Mouse (Mus musculus) neural tube, embryonic 11.5 days (tissue): ENCODE measurements at regions not wholly inside any gene's neighbourhood (a gene's known extent, or its start where the extent isn't known, plus 50 kb on each side); places are given as distances from the start of the nearest gene placed in this dataset.

Source experiments
- ATAC-seq: fragments of 200-750 bp; cut with Nextera tagmentation; 2 replicates; pipeline ENCODE4 v1.8.0; 2017; ENCODE audit warnings: moderate number of reproducible peaks, mild to moderate bottlenecking, moderate TSS enrichment, moderate library complexity; ENCODE audit not compliant: insufficient read depth, low FRiP score, low TSS enrichment
- DNase-seq: peaks from one replicate; pipeline ENCODE4 v3.0.0-alpha.2; 2015; ENCODE audit warnings: low spot score
- H3K27ac ChIP-seq: fragments of 300-500 bp; sonication (generic); 2 replicates; pipeline ENCODE4 v1.5.1; 2014; ENCODE audit warnings: low read depth, mild to moderate bottlenecking, low read length
- H3K27me3 ChIP-seq: fragments of 300-500 bp; sonication (generic); 2 replicates; pipeline ENCODE4 v1.6.1; 2014; ENCODE audit warnings: mild to moderate bottlenecking, low read length, mixed read lengths; ENCODE audit not compliant: control insufficient read depth, insufficient read depth
- H3K36me3 ChIP-seq: fragments of 300-500 bp; sonication (generic); 2 replicates; pipeline ENCODE4 v1.6.1; 2014; ENCODE audit warnings: mild to moderate bottlenecking, low read length, moderate library complexity, mixed read lengths; ENCODE audit not compliant: control insufficient read depth, insufficient read depth
- H3K4me1 ChIP-seq: fragments of 300-500 bp; sonication (generic); 2 replicates; pipeline ENCODE4 v1.6.1; 2014; ENCODE audit warnings: low read length, mixed read lengths; ENCODE audit not compliant: control insufficient read depth, insufficient read depth
- H3K4me2 ChIP-seq: fragments of 300-500 bp; sonication (generic); 2 replicates; pipeline ENCODE4 v1.6.1; 2014; ENCODE audit warnings: low read depth, mild to moderate bottlenecking, moderate library complexity
- H3K4me3 ChIP-seq: fragments of 300-500 bp; sonication (generic); 2 replicates; pipeline ENCODE4 v1.5.1; 2014; ENCODE audit warnings: low read depth, low read length
- H3K9ac ChIP-seq: fragments of 300-500 bp; sonication (generic); 2 replicates; pipeline ENCODE4 v1.6.1; 2014; ENCODE audit warnings: mild to moderate bottlenecking, low read length
- H3K9me3 ChIP-seq: fragments of 300-500 bp; sonication (generic); 2 replicates; pipeline ENCODE4 v1.6.1; 2016; ENCODE audit warnings: low read length; ENCODE audit not compliant: control insufficient read depth
- WGBS: fragments of 180-500 bp; shearing (Covaris S2); extraction: QIAGEN DNeasy Blood & Tissue Kit; methylation state at CpG from one replicate; pipeline ENCODE4 v1.1.7; 2014; 5-methylcytosine and 5-hydroxymethylcytosine counted together

DNA sequence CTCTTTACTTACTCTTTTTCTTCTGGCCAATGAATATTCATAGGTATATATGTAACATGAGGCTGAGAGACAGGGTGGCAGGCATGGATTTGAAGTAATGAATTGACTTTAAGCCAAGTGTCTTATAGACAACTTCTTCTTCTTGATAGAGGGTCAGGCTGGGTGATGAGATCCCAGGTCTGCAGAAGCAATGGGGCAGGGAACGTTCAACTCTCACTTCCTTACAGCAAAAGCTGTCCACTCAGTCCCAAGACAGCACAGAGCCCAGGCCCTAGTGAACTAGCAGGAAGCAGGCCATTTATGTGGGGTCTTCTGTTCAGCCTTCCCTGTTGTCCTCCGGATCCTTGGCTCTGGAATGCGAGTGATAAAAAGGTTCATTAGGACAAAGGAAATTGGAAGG lies 52.6 kb upstream of the Lclat1 start:
- Histone ChIP-seq H3K36me3 (no peaks in the 10 kb centered on the region), H3K4me3 (no peak overlapping the region), H3K27ac (no peak overlapping the region), H3K27me3 (no peaks in the 10 kb centered on the region), H3K9ac (no peak overlapping the region), H3K4me1 (peaks cover 3% of the 10 kb centered on the region; the same call in 1 of the 2 replicates), H3K9me3 (no peaks in the 10 kb centered on the region), H3K4me2 (no peak overlapping the region)
- ATAC-seq (no peak), DNase-seq (no peak)
- WGBS, result 61% methylated on average over 3 of the region's 3 CpGs

DNA sequence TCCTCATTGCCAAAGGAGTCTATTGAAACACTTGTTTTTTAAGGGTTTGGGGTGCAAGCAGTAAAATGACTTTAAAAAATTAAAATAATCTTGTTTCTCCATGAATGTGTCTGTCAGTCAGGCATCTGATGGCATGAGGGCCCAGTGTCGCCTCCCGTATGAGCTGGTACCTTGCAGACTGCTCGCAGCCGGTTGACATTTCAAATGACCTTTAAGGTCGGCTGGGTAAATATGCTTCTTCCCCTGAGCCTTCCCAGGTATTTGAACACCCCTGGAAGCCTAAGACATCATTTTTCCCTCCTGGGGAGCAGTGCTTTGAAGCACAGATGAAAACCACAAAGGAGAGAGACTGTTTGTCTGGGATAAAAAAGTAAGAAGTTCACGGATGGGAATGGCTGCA lies 52.2 kb upstream of the Lclat1 start:
- Histone ChIP-seq H3K4me2 (no peak overlapping the region), H3K9ac (no peak overlapping the region), H3K27me3 (no peaks in the 10 kb centered on the region), H3K4me3 (no peak overlapping the region), H3K36me3 (no peaks in the 10 kb centered on the region), H3K27ac (no peak overlapping the region), H3K4me1 (peaks cover 3% of the 10 kb centered on the region; the same call in 1 of the 2 replicates), H3K9me3 (no peaks in the 10 kb centered on the region)
- no peak for DNase-seq
- WGBS, result 66% methylated on average over 6 of the region's 6 CpGs
- no peak for ATAC-seq

DNA sequence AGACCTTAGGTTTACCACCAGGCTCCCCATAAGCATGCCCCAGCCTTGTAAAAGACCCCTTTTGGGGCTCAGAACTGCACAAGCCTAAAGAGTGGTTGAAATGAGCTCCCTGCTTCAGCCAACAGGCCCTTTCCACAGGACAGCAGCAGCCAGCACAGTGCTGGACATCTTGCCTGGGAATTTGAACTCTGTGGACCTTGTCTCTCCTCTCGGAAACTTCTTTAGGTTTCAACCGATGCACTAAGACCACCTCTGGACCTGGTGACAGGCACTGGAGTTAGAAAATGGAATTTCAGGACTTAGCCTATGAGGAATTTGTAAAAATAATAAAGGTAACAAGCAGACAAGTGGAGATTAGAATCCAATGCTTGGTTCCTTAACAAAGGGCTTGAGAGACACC lies 51.2 kb upstream of the Lclat1 start:
- H3K36me3 ChIP-seq, result no peaks in the 10 kb centered on the region
- H3K4me1 ChIP-seq, result peaks cover 3% of the 10 kb centered on the region; the same call in 1 of the 2 replicates
- no peaks in the 10 kb centered on the region for H3K9me3 ChIP-seq
- 88% methylated on average over 2 of the region's 2 CpGs for WGBS
- no peak overlapping the region for H3K27ac ChIP-seq
- no peak overlapping the region for H3K4me3 ChIP-seq
- ATAC-seq, result no peak
- no peak for DNase-seq
- H3K27me3 ChIP-seq, result no peaks in the 10 kb centered on the region
- no peak overlapping the region for H3K9ac ChIP-seq
- H3K4me2 ChIP-seq, result no peak overlapping the region
